Mouse (Mus musculus): Measurements from ENCODE around the gene Tas2r120. TPM values are rescaled to one million over a fixed set of nuclear protein-coding genes. Genes with fewer than 3 reads are reported as not detected.
"Not testable (repeated sequence)": the region's sequence is repeated elsewhere in the genome, so short reads cannot be mapped to it uniquely, and the experiment has no call there.

Gene Tas2r120
- polyA plus RNA-seq (2015; fragmentation: Nextera tagmentation; extraction: Ambion mirVana) = not detected in 2 replicates

- Histone ChIP-seq H3K4me2 (ENCODE audit: low read depth, low read length) (no peak within 1 kb of the TSS), H3K36me3 (ENCODE audit: control insufficient read depth, insufficient read depth) (no peaks in the 10 kb centered on the region), H3K9me3 (replicated peaks; ENCODE audit: control insufficient read depth, low read length) (no peaks in the 10 kb centered on the region), H3K27ac (ENCODE audit: low read length) (no peak within 1 kb of the TSS), H3K4me3 (ENCODE audit: low read length) (no peak within 1 kb of the TSS), H3K9ac (ENCODE audit: low read length) (no peak within 1 kb of the TSS), H3K4me1 (ENCODE audit: control insufficient read depth, insufficient read depth, low read length) (no peaks in the 10 kb centered on the region), H3K27me3 (ENCODE audit: control insufficient read depth, insufficient read depth, low read length) (no peaks in the 10 kb centered on the region)
- ATAC-seq (replicated peaks; ENCODE audit: extremely low read depth, insufficient read depth, low FRiP score) = no peak
Observed at GRCm38 (mm10) chr6:132656653-132657052, at the start of gene Tas2r120. TSS of gene Tas2r120 (plus strand) at chr6:132656953.

GRCm38 (mm10) chr6:132649399-132649798 lies 7.4 kb upstream of the Tas2r120 start:
- Histone ChIP-seq H3K9me3 (replicated peaks; ENCODE audit: control insufficient read depth, low read length) (no peaks in the 10 kb centered on the region), H3K27me3 (ENCODE audit: control insufficient read depth, insufficient read depth, low read length) (no peaks in the 10 kb centered on the region), H3K4me2 (ENCODE audit: low read depth, low read length) (no peak overlapping the region), H3K36me3 (ENCODE audit: control insufficient read depth, insufficient read depth) (no peaks in the 10 kb centered on the region), H3K4me3 (ENCODE audit: low read length) (no peak overlapping the region), H3K27ac (ENCODE audit: low read length) (no peak overlapping the region), H3K9ac (ENCODE audit: low read length) (no peak overlapping the region), H3K4me1 (ENCODE audit: control insufficient read depth, insufficient read depth, low read length) (no peaks in the 10 kb centered on the region)
- no peak for ATAC-seq (replicated peaks; ENCODE audit: extremely low read depth, insufficient read depth, low FRiP score)

- H3K9me3 ChIP-seq (replicated peaks; ENCODE audit: control insufficient read depth, low read length) = no peaks in the 10 kb centered on the region
- H3K27me3 ChIP-seq (ENCODE audit: control insufficient read depth, insufficient read depth, low read length) = no peaks in the 10 kb centered on the region
- no peak within 1 kb of the TSS for H3K4me3 ChIP-seq (ENCODE audit: low read length)
- H3K4me2 ChIP-seq (ENCODE audit: low read depth, low read length) = no peak within 1 kb of the TSS
- ATAC-seq (replicated peaks; ENCODE audit: extremely low read depth, insufficient read depth, low FRiP score) = no peak
- H3K27ac ChIP-seq (ENCODE audit: low read length) = no peak within 1 kb of the TSS
- no peaks in the 10 kb centered on the region for H3K36me3 ChIP-seq (ENCODE audit: control insufficient read depth, insufficient read depth)
- H3K9ac ChIP-seq (ENCODE audit: low read length) = no peak within 1 kb of the TSS
- no peaks in the 10 kb centered on the region for H3K4me1 ChIP-seq (ENCODE audit: control insufficient read depth, insufficient read depth, low read length)
- 66% methylated on average over 1 of the region's 1 CpGs for WGBS
Observed at GRCm38 (mm10) chr6:132651426-132651825, 5.3 kb upstream of the Tas2r120 start, which contains the start of gene A630073D07Rik. TSS of gene A630073D07Rik (minus strand) at chr6:132651526.

- H3K36me3 ChIP-seq (ENCODE audit: control insufficient read depth, insufficient read depth); H3K27me3 ChIP-seq (ENCODE audit: control insufficient read depth, insufficient read depth, low read length); H3K4me2 ChIP-seq (ENCODE audit: low read depth, low read length); H3K9ac ChIP-seq (ENCODE audit: low read length); H3K27ac ChIP-seq (ENCODE audit: low read length); H3K9me3 ChIP-seq (replicated peaks; ENCODE audit: control insufficient read depth, low read length); ATAC-seq (replicated peaks; ENCODE audit: extremely low read depth, insufficient read depth, low FRiP score); H3K4me1 ChIP-seq (ENCODE audit: control insufficient read depth, insufficient read depth, low read length); H3K4me3 ChIP-seq (ENCODE audit: low read length): not testable (repeated sequence)
- WGBS = 68% methylated on average over 7 of the region's 7 CpGs
Observed at GRCm38 (mm10) chr6:132691596-132691995, 34.8 kb downstream of the Tas2r120 start.

- 43% methylated on average over 1 of the region's 1 CpGs for WGBS
- H3K9me3 ChIP-seq (replicated peaks; ENCODE audit: control insufficient read depth, low read length) = no peaks in the 10 kb centered on the region
- H3K36me3 ChIP-seq (ENCODE audit: control insufficient read depth, insufficient read depth) = no peaks in the 10 kb centered on the region
- H3K4me2 ChIP-seq (ENCODE audit: low read depth, low read length) = no peak within 1 kb of the TSS
- H3K27me3 ChIP-seq (ENCODE audit: control insufficient read depth, insufficient read depth, low read length) = no peaks in the 10 kb centered on the region
- H3K9ac ChIP-seq (ENCODE audit: low read length) = no peak within 1 kb of the TSS
- no peak within 1 kb of the TSS for H3K27ac ChIP-seq (ENCODE audit: low read length)
- no peak for ATAC-seq (replicated peaks; ENCODE audit: extremely low read depth, insufficient read depth, low FRiP score)
- no peaks in the 10 kb centered on the region for H3K4me1 ChIP-seq (ENCODE audit: control insufficient read depth, insufficient read depth, low read length)
- H3K4me3 ChIP-seq (ENCODE audit: low read length) = no peak within 1 kb of the TSS
Observed at GRCm38 (mm10) chr6:132700907-132701306, 44.2 kb downstream of the Tas2r120 start, which contains the start of gene Tas2r121. TSS of gene Tas2r121 (minus strand) at chr6:132701007.

Other genes starting within 250 kb of the Tas2r120 start
- not detected in 2 replicates for gene Prh1, start 87.1 kb upstream of the Tas2r120 start, polyA plus RNA-seq (2015; fragmentation: Nextera tagmentation; extraction: Ambion mirVana)
- gene Prp2, start 61.0 kb upstream of the Tas2r120 start, polyA plus RNA-seq (2015; fragmentation: Nextera tagmentation; extraction: Ambion mirVana) = not detected in 2 replicates
- gene A630073D07Rik, start 5.4 kb upstream of the Tas2r120 start, polyA plus RNA-seq (2015; fragmentation: Nextera tagmentation; extraction: Ambion mirVana) = not detected in 2 replicates
- gene Tas2r121, start 44.1 kb downstream of the Tas2r120 start, polyA plus RNA-seq (2015; fragmentation: Nextera tagmentation; extraction: Ambion mirVana) = not detected in 2 replicates
- not detected in 2 replicates for gene Tas2r122, start 55.0 kb downstream of the Tas2r120 start, polyA plus RNA-seq (2015; fragmentation: Nextera tagmentation; extraction: Ambion mirVana)
- gene Tas2r115, start 81.1 kb downstream of the Tas2r120 start, polyA plus RNA-seq (2015; fragmentation: Nextera tagmentation; extraction: Ambion mirVana) = not detected in 2 replicates
- not detected in 2 replicates for gene Tas2r124, start 97.8 kb downstream of the Tas2r120 start, polyA plus RNA-seq (2015; fragmentation: Nextera tagmentation; extraction: Ambion mirVana)
- not detected in 2 replicates for gene Tas2r102, start 105.2 kb downstream of the Tas2r120 start, polyA plus RNA-seq (2015; fragmentation: Nextera tagmentation; extraction: Ambion mirVana)
- not detected in 2 replicates for gene Tas2r136, start 121.2 kb downstream of the Tas2r120 start, polyA plus RNA-seq (2015; fragmentation: Nextera tagmentation; extraction: Ambion mirVana)
- not detected in 2 replicates for gene Tas2r117, start 145.9 kb downstream of the Tas2r120 start, polyA plus RNA-seq (2015; fragmentation: Nextera tagmentation; extraction: Ambion mirVana)
- gene Tas2r123, start 190.2 kb downstream of the Tas2r120 start, polyA plus RNA-seq (2015; fragmentation: Nextera tagmentation; extraction: Ambion mirVana) = not detected in 2 replicates
- not detected in 2 replicates for gene Tas2r116, start 198.5 kb downstream of the Tas2r120 start, polyA plus RNA-seq (2015; fragmentation: Nextera tagmentation; extraction: Ambion mirVana)
- gene Tas2r110, start 211.1 kb downstream of the Tas2r120 start, polyA plus RNA-seq (2015; fragmentation: Nextera tagmentation; extraction: Ambion mirVana) = not detected in 2 replicates
- not detected in 2 replicates for gene Tas2r113, start 236.1 kb downstream of the Tas2r120 start, polyA plus RNA-seq (2015; fragmentation: Nextera tagmentation; extraction: Ambion mirVana)